In genomic region chr11:75768091-75768989, GRCm38 (mm10) we compare ENCODE assay signal across 8 mouse cellular contexts. TPM values are rescaled to one million over a fixed set of nuclear protein-coding genes. Genes with fewer than 3 reads are reported as not detected.
DNase-seq lines count a peak whose midpoint lies in the region; ATAC-seq lines count a peak whose summit lies in the region.
"Had no signal": no experiment of that assay in that cellular context is flagged by ENCODE, and none has a peak within 500 bp of the region (broad histone marks: within the 10 kb centered on the region; RNA-seq: fewer than 3 reads in every experiment).

No protein-coding gene starts in this region.

- no peak overlapping the region for H3K9ac ChIP-seq in hindbrain, embryonic 15.5 days
- H3K9ac ChIP-seq in hindbrain, embryonic 14.5 days: no peak overlapping the region

- no peak for DNase-seq in hindbrain, embryonic 14.5 days (ENCODE audit: low spot score)
- DNase-seq in A20 (ENCODE audit: low read depth, low spot score) (peak; percentile 25), R1 (ENCODE audit: low read depth, low spot score) (peak; percentile 18)
- DNase-seq in left cerebral cortex, postnatal 14 days (ENCODE audit: low spot score in 2 of 2): peak; percentile 37
- DNase-seq in urinary bladder, postnatal 4 days (ENCODE audit: low spot score in 2 of 2): no peak
- DNase-seq in gastrocnemius, postnatal 10 days: no peak

- H3K36me3 ChIP-seq in hindbrain, embryonic 15.5 days: peaks cover 46% of the 10 kb centered on the region
- H3K36me3 ChIP-seq in hindbrain, embryonic 14.5 days (replicated peaks; ENCODE audit: control insufficient read depth, insufficient read depth): peaks cover 48% of the 10 kb centered on the region

- peaks cover 8% of the 10 kb centered on the region for H3K4me1 ChIP-seq in hindbrain, embryonic 15.5 days (replicated peaks)
- peaks cover 5% of the 10 kb centered on the region; the same call in 1 of the 2 replicates for H3K4me1 ChIP-seq in hindbrain, embryonic 14.5 days (replicated peaks; ENCODE audit: control insufficient read depth, insufficient read depth, low read length)

- no peak overlapping the region for H3K4me3 ChIP-seq in hindbrain, embryonic 15.5 days
- no peak overlapping the region for H3K4me3 ChIP-seq in hindbrain, embryonic 14.5 days (replicated peaks; ENCODE audit: low read length)

- intact Hi-C loops in left cerebral cortex, postnatal 14 days (cut with DNase I): no loop called here

- H3K4me2 ChIP-seq in hindbrain, embryonic 15.5 days: no peak overlapping the region
- H3K4me2 ChIP-seq in hindbrain, embryonic 14.5 days (replicated peaks): no peak overlapping the region

- no peaks in the 10 kb centered on the region for H3K9me3 ChIP-seq in hindbrain, embryonic 15.5 days
- H3K9me3 ChIP-seq in hindbrain, embryonic 14.5 days (ENCODE audit: control insufficient read depth, low read length): no peaks in the 10 kb centered on the region

- no peaks in the 10 kb centered on the region for H3K27me3 ChIP-seq in hindbrain, embryonic 15.5 days
- no peaks in the 10 kb centered on the region for H3K27me3 ChIP-seq in hindbrain, embryonic 14.5 days (ENCODE audit: control insufficient read depth, insufficient read depth, low read length)

- 0 out of 2 replicates have a peak overlapping the region, but pooled peaks have one; percentile 30 for H3K27ac ChIP-seq in hindbrain, embryonic 15.5 days (replicated peaks)
- H3K27ac ChIP-seq in hindbrain, embryonic 14.5 days: no peak overlapping the region

- WGBS in hindbrain, embryonic 15.5 days: 59% methylated on average over 6 of the region's 6 CpGs
- WGBS in hindbrain, embryonic 14.5 days: 61% methylated on average over 6 of the region's 6 CpGs

- no peak for ATAC-seq in hindbrain, embryonic 15.5 days (ENCODE audit: low FRiP score, low read depth)
- ATAC-seq in hindbrain, embryonic 14.5 days (ENCODE audit: low FRiP score): no peak

RNA-seq across cellular contexts. Expression of gene Doc2b, which starts 27.5 kb away (rescaled TPM):
- 3.2 and 3.4 TPM in 2 replicates for polyA plus RNA-seq in hindbrain, embryonic 15.5 days (2015; fragmentation: Nextera tagmentation; extraction: Ambion mirVana)
- polyA plus RNA-seq in hindbrain, embryonic 14.5 days (2014; fragmentation: Nextera tagmentation; extraction: Ambion mirVana): 2.9 and 3.7 TPM in 2 replicates
- total RNA-seq in left cerebral cortex, postnatal 14 days (2021): 10 to 100 TPM; 25.0 to 34.4 TPM
- total RNA-seq in gastrocnemius, postnatal 10 days (2021): 1 to 10 TPM; 1.0 TPM
- total RNA-seq: common myeloid progenitor, adult 5-6 weeks had no signal

RNA-seq across cellular contexts. Expression of gene Ywhae, which starts 35.7 kb away (rescaled TPM):
- polyA plus RNA-seq in hindbrain, embryonic 15.5 days (2015; fragmentation: Nextera tagmentation; extraction: Ambion mirVana): 1,343 and 1,395 TPM in 2 replicates
- polyA plus RNA-seq in hindbrain, embryonic 14.5 days (2014; fragmentation: Nextera tagmentation; extraction: Ambion mirVana): 1,491 and 1,607 TPM in 2 replicates
- total RNA-seq in left cerebral cortex, postnatal 14 days (2021): 1,000 to 10,000 TPM; 1,280 to 1,321 TPM
- 100 to 1,000 TPM; 801 to 805 TPM for total RNA-seq in gastrocnemius, postnatal 10 days (2021)

Comparison
In these comparisons a context has a peak if more than half of its experiments do, and no peak if none do; other contexts are left out.
1. DNase-seq: peak in A20 (single experiment), R1 (single experiment) and left cerebral cortex, postnatal 14 days (2 of 2); none in hindbrain, embryonic 14.5 days (single experiment), urinary bladder, postnatal 4 days (0 of 2) and gastrocnemius, postnatal 10 days (single experiment).
2. RNA of gene Doc2b, which starts 27.5 kb away (total RNA-seq): 25.0 to 34.4 TPM in left cerebral cortex, postnatal 14 days; 1.0 TPM in gastrocnemius, postnatal 10 days; every median in the first group is over 10 times any median in the second.